Mouse (Mus musculus) heart, embryonic 13.5 days (tissue): ENCODE measurements around the gene Mthfd1. TPM values are rescaled to one million over a fixed set of nuclear protein-coding genes. Genes with fewer than 3 reads are reported as not detected.

Experiments
- ATAC-seq: fragments of 200-750 bp; cut with Nextera tagmentation; 2 replicates; pipeline ENCODE4 v1.8.0; 2017; ENCODE audit warnings: moderate TSS enrichment; ENCODE audit not compliant: insufficient number of reproducible peaks, low FRiP score, low TSS enrichment; ENCODE audit errors: extremely low read depth
- H3K27ac ChIP-seq: fragments of 300-500 bp; sonication (generic); replicated peaks from 2 replicates; pipeline ENCODE4 v1.5.1; 2015; ENCODE audit warnings: moderate library complexity, mild to moderate bottlenecking, inconsistent platforms
- H3K27me3 ChIP-seq: fragments of 300-500 bp; sonication (generic); replicated peaks from 2 replicates; pipeline ENCODE4 v1.6.1; 2015; ENCODE audit warnings: mild to moderate bottlenecking, inconsistent platforms
- H3K36me3 ChIP-seq: fragments of 300-500 bp; sonication (generic); 2 replicates; pipeline ENCODE4 v1.6.1; 2015; ENCODE audit warnings: mild to moderate bottlenecking, inconsistent platforms
- H3K4me1 ChIP-seq: fragments of 300-500 bp; sonication (generic); 2 replicates; pipeline ENCODE4 v1.6.1; 2015; ENCODE audit warnings: inconsistent platforms
- H3K4me2 ChIP-seq: fragments of 300-500 bp; sonication (generic); 2 replicates; pipeline ENCODE4 v1.6.1; 2015; ENCODE audit warnings: inconsistent platforms, mild to moderate bottlenecking, moderate library complexity
- H3K4me3 ChIP-seq: fragments of 300-500 bp; sonication (generic); 2 replicates; pipeline ENCODE4 v1.5.1; 2015; ENCODE audit warnings: moderate library complexity, mild to moderate bottlenecking, inconsistent platforms
- H3K9ac ChIP-seq: fragments of 300-500 bp; sonication (generic); 2 replicates; pipeline ENCODE4 v1.6.1; 2015; ENCODE audit warnings: inconsistent platforms, mild to moderate bottlenecking, moderate library complexity
- H3K9me3 ChIP-seq: fragments of 300-500 bp; sonication (generic); 2 replicates; pipeline ENCODE4 v1.6.1; 2016; ENCODE audit warnings: inconsistent platforms
- WGBS: fragments of 180-500 bp; shearing (Covaris S2); methylation state at CpG from one replicate; pipeline ENCODE4 v1.1.7; 2015; ENCODE audit warnings: mixed read lengths; 5-methylcytosine and 5-hydroxymethylcytosine counted together
- polyA plus RNA-seq: library from polyadenylated mRNA; unstranded; fragments of >200 nt; fragmentation: Nextera tagmentation; extraction: Ambion mirVana; gene quantifications from 2 replicates; pipeline ENCODE4 v1.2.1, GENCODE M21; 2015

Mthfd1 gene
- polyA plus RNA-seq, 1 experiment from 2014 or later, result 40.1 TPM

DNA sequence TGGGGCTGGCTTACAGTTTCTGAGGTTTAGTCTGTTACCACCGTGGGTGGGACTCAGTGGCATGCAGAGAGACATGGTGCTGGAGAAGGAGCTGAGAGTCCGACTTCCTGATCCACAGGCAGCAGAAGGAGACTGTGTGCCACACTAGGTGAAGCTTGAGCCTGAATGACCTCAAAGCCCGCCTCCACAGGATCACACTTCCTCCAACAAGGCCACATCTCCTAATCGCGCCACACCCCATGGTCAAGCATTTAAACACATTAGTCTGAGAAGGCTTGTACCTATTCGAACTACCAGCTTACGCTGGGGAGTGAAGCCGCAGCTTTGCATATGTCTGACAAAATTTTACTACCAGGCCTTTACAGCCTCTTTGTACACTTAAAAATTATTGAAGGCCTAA lies 50.0 kb downstream of the Mthfd1 start:
- no peak overlapping the region for H3K9ac ChIP-seq
- H3K4me2 ChIP-seq, result no peak overlapping the region
- no peak overlapping the region for H3K27ac ChIP-seq
- no peaks in the 10 kb centered on the region for H3K27me3 ChIP-seq
- no peak overlapping the region for H3K4me3 ChIP-seq
- H3K4me1 ChIP-seq, result peaks cover 30% of the 10 kb centered on the region
- peaks cover 54% of the 10 kb centered on the region for H3K36me3 ChIP-seq
- WGBS, result 87% methylated on average over 8 of the region's 8 CpGs
- no peak for ATAC-seq
- H3K9me3 ChIP-seq, result no peaks in the 10 kb centered on the region

- Histone ChIP-seq H3K27me3 (no peaks in the 10 kb centered on the region), H3K4me2 (no peak overlapping the region), H3K36me3 (peaks cover 42% of the 10 kb centered on the region), H3K4me3 (no peak overlapping the region), H3K9ac (no peak overlapping the region), H3K4me1 (peaks cover 49% of the 10 kb centered on the region), H3K27ac (peak overlapping the region; percentile 84), H3K9me3 (no peaks in the 10 kb centered on the region)
- WGBS, result 66% methylated on average over 9 of the region's 9 CpGs
- ATAC-seq, result no peak
These were observed 51.9 kb downstream of the Mthfd1 start for GRCm38 (mm10) chr12:76306852-76307561.

- ATAC-seq, result peak; percentile 35; the same call in 1 of the 2 replicates
- H3K27ac ChIP-seq, result peak overlapping the region; percentile 84
- 21% methylated on average over 9 of the region's 9 CpGs for WGBS
- H3K4me1 ChIP-seq, result peaks cover 51% of the 10 kb centered on the region
- no peak overlapping the region for H3K4me2 ChIP-seq
- H3K9ac ChIP-seq, result no peak overlapping the region
- no peaks in the 10 kb centered on the region for H3K27me3 ChIP-seq
- no peaks in the 10 kb centered on the region for H3K9me3 ChIP-seq
- no peak overlapping the region for H3K4me3 ChIP-seq
- peaks cover 46% of the 10 kb centered on the region for H3K36me3 ChIP-seq
These were observed 52.9 kb downstream of the Mthfd1 start for GRCm38 (mm10) chr12:76307964-76308363.

- H3K4me2 ChIP-seq, result no peak overlapping the region
- H3K4me3 ChIP-seq, result no peak overlapping the region
- H3K9me3 ChIP-seq, result no peaks in the 10 kb centered on the region
- peak overlapping the region; percentile 84 for H3K27ac ChIP-seq
- ATAC-seq, result no peak
- H3K9ac ChIP-seq, result peak overlapping the region; percentile 54
- 74% methylated on average over 5 of the region's 5 CpGs for WGBS
- no peaks in the 10 kb centered on the region for H3K27me3 ChIP-seq
- peaks cover 51% of the 10 kb centered on the region for H3K4me1 ChIP-seq
- H3K36me3 ChIP-seq, result peaks cover 47% of the 10 kb centered on the region
These were observed 53.3 kb downstream of the Mthfd1 start for GRCm38 (mm10) chr12:76308436-76308835.

DNA sequence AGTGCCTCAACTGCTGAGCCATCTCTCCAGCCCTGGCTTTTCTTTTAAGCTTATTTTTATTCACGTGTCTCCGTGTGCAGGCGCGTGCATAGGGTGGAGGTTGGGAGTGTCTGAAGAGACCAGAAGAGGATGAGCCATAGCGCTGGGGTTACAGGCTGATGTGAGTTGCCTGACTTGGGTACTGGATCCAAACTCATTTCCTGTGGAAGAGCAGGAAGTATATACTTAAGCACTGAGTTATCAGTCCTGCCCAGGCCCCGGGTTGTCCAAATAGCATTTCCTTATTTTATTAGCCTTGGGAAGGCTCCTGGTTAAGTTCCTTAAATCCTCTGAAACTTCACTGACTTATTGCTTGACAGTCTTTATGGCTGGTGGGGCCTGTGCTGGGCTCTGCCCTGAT lies 54.9 kb downstream of the Mthfd1 start:
- no peak overlapping the region for H3K9ac ChIP-seq
- H3K27me3 ChIP-seq, result no peaks in the 10 kb centered on the region
- no peaks in the 10 kb centered on the region for H3K9me3 ChIP-seq
- WGBS, result 68% methylated on average over 6 of the region's 6 CpGs
- no peak for ATAC-seq
- no peak overlapping the region for H3K4me2 ChIP-seq
- H3K4me3 ChIP-seq, result no peak overlapping the region
- no peak overlapping the region for H3K27ac ChIP-seq
- H3K36me3 ChIP-seq, result peaks cover 54% of the 10 kb centered on the region
- peaks cover 48% of the 10 kb centered on the region for H3K4me1 ChIP-seq

DNA sequence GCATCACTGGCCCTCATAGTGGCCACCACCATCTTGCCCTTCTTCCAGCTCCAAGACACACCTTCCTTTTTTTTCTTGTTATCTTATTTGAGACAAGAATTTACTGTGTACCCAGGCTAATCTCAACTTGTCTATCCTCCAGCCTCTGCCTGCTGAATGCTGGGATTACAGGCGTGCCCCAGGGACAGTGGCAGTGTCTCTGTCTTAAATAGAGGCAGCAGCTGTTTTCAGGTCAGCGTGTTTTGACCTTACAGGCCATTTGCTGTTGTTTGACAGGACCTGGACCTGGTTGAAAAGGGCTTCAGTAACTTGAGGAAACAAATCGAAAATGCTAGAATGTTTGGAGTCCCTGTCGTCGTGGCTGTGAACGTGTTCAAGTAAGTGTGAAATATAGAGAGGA lies 55.5 kb downstream of the Mthfd1 start:
- WGBS, result 53% methylated on average over 6 of the region's 6 CpGs
- peaks cover 48% of the 10 kb centered on the region for H3K4me1 ChIP-seq
- H3K36me3 ChIP-seq, result peaks cover 55% of the 10 kb centered on the region

DNA sequence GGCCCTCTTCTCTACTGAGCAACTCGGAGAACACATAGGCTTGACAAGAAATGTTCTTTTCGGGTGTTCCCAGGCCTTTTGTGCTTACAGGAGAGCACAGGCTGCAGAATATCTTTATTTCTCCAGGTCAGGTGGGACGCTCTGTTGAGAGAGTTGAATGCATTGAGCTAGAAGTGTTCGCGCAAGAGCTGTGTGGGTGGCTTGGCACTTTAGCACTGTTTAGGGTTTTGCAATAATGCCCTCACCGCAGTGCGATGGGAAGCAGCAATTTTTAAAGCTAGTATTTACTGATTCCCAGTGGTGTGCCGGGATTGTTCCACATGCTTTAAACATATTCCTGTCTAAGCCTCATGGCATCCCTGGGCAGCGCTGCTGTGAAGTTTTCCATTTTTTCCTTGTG lies 56.1 kb downstream of the Mthfd1 start:
- Histone ChIP-seq H3K4me2 (no peak overlapping the region), H3K4me1 (peaks cover 48% of the 10 kb centered on the region), H3K9ac (peak overlapping the region; percentile 6), H3K9me3 (no peaks in the 10 kb centered on the region), H3K36me3 (peaks cover 55% of the 10 kb centered on the region), H3K4me3 (no peak overlapping the region), H3K27ac (no peak overlapping the region), H3K27me3 (no peaks in the 10 kb centered on the region)
- ATAC-seq, result no peak
- 87% methylated on average over 9 of the region's 9 CpGs for WGBS

More for the DNA sequence above, 55.5 kb downstream of the Mthfd1 start:
- Histone ChIP-seq H3K27ac (no peak overlapping the region), H3K9ac (no peak overlapping the region), H3K27me3 (no peaks in the 10 kb centered on the region), H3K9me3 (no peaks in the 10 kb centered on the region), H3K4me2 (no peak overlapping the region), H3K4me3 (no peak overlapping the region)
- no peak for ATAC-seq

DNA sequence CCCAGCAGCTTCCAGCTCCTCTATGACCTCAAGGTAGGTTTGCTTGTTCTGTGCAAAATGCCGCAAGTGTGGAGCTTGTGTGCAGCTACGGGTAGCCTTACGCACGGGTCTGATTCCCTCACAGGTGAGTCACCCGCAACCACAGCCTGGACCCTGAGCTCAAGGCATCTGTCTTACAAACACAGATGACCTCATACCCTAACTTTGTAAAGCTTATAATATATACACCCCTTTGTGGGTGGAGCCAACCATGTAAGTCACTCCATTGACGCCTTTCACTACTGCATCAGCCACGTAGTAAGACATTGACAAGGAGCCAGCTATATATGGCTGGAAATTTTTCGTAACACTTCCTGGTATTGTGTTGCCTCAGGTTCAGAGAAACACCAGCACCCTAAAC lies 56.9 kb downstream of the Mthfd1 start:
- H3K4me1 ChIP-seq, result peaks cover 47% of the 10 kb centered on the region
- H3K9ac ChIP-seq, result peak overlapping the region; percentile 6; the same call in 1 of the 2 replicates
- WGBS, result 71% methylated on average over 8 of the region's 8 CpGs
- ATAC-seq, result no peak
- no peaks in the 10 kb centered on the region for H3K27me3 ChIP-seq
- no peak overlapping the region for H3K4me3 ChIP-seq
- H3K4me2 ChIP-seq, result no peak overlapping the region
- H3K9me3 ChIP-seq, result no peaks in the 10 kb centered on the region
- peaks cover 48% of the 10 kb centered on the region for H3K36me3 ChIP-seq
- peak overlapping the region; percentile 17; the same call in 1 of the 2 replicates for H3K27ac ChIP-seq

GRCm38 (mm10) chr12:76318282-76319212 lies 63.4 kb downstream of the Mthfd1 start:
- WGBS, result 4% methylated on average over 9 of the region's 9 CpGs
- Histone ChIP-seq H3K27me3 (no peaks in the 10 kb centered on the region), H3K4me1 (peaks cover 41% of the 10 kb centered on the region), H3K9ac (peak overlapping the region; percentile 61), H3K36me3 (peaks cover 40% of the 10 kb centered on the region), H3K9me3 (no peaks in the 10 kb centered on the region), H3K4me3 (peak overlapping the region; percentile 17), H3K27ac (peak overlapping the region; percentile 92), H3K4me2 (peak overlapping the region; percentile 58)
- ATAC-seq, result peak; percentile 57; the same call in 1 of the 2 replicates

GRCm38 (mm10) chr12:76324679-76325431 lies 69.8 kb downstream of the Mthfd1 start, which contains the start of gene Akap5:
Akap5 (plus strand) TSS chr12:76324891.
- peak within 1 kb of the TSS; percentile 78 for H3K4me3 ChIP-seq
- H3K36me3 ChIP-seq, result peaks cover 26% of the 10 kb centered on the region
- under 1% methylated on average over 53 of the region's 53 CpGs for WGBS
- H3K27ac ChIP-seq, result 0 out of 2 replicates have a peak within 1 kb of the TSS, but pooled peaks have one; percentile 30
- H3K27me3 ChIP-seq, result no peaks in the 10 kb centered on the region
- H3K9ac ChIP-seq, result peak within 1 kb of the TSS; percentile 86
- H3K9me3 ChIP-seq, result no peaks in the 10 kb centered on the region
- peak within 1 kb of the TSS; percentile 95 for H3K4me2 ChIP-seq
- ATAC-seq, result peak; percentile 86
- peaks cover 18% of the 10 kb centered on the region for H3K4me1 ChIP-seq
